Mouse (Mus musculus): ENCODE results near the gene Wdr89.

DNA sequence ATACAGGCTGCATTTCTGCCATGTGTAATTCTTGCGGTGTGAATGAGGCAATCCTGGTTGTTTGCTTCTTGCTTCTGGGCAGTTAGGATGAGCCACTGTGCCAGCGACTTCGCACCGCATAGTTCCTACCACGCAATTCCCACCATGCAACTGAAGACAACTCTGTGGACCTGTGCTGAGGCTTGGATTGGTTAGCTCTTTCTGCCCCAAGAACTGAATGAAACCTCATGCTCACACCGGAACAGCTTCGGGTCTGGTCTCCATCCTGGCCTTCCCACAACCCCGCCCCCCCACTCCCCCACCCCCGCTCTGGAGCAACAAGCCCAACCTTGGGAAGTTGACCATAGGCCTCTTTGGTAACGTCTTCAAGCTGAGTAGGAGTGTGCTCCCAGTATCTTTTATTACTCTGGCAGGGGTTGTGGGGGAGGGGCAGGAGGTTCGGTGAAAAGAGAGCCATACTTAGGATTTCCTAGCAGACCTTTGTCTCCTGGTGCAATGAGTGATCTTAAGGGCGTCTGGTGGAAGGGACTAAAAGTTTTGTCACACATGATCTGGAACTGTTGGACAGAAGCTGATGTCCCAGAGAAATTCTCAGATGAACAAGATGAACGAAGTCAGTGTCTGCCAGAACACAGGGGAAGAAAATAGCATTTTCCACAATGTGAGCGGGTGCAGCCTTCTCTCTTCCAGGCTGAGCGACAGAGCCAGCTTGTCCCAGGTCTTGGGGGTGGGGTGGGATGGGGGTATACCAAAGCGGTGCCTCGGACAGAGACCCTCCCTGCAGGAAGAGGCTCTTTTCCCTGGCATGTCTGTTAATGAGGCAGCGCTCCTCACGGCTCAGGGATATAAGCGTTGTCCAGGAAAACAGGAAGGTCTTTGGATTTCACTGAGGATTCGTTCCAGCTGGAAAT, 32.1 kb upstream of the Wdr89 start:
- TF ChIP-seq CTCF (IDR thresholded peaks at IDR 0.05; ENCODE audit: control insufficient read depth, insufficient read depth, insufficient read length), result no peak
- peak; percentile 48 for TF ChIP-seq CEBPB (IDR thresholded peaks at IDR 0.05; ENCODE audit: low read depth)
- no peak for TF ChIP-seq MAX (IDR thresholded peaks at IDR 0.05)
